Mouse (Mus musculus): ENCODE results near the gene Nlrp10.

DNA sequence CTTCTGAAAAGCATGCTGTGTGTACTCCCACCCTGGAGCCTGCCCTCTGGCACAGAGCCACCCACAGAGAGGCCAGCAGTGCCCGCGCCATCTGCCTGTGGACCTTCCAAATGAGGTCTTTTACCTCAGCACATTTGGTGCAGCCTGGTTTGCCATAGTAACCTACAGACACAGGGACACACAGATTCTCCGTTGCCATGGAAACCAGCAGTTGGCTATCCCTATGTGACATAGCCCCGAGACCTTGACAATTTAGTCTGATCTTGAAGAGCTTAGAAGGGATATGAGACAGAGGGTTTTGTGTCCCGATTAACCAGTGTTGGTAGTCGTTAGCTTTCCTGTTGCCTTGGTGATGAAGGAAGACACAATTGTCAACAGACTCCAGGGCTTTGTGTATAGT is 42.3 kb upstream of the Nlrp10 start:
- TF ChIP-seq POLR2A (IDR thresholded peaks at IDR 0.05; ENCODE audit: insufficient read length, low read depth) (no peak), USF1 (IDR thresholded peaks at IDR 0.05; ENCODE audit: low read depth) (no peak), TCF12 (IDR thresholded peaks at IDR 0.05; ENCODE audit: insufficient read depth, poor library complexity, severe bottlenecking) (no peak), SRF (IDR thresholded peaks at IDR 0.05; ENCODE audit: control insufficient read depth, insufficient read length, low read depth) (no peak), MAX (IDR thresholded peaks at IDR 0.05; ENCODE audit: low read depth) (no peak), MYOG (IDR thresholded peaks at IDR 0.05; ENCODE audit: control insufficient read depth in 1 of 3, insufficient read depth in 1 of 3, insufficient read length in 2 of 3, low read depth in 2 of 3) (no peak), CEBPB (IDR thresholded peaks at IDR 0.05; ENCODE audit: insufficient read depth, poor library complexity, severe bottlenecking) (no peak), TCF3 (IDR thresholded peaks at IDR 0.05; ENCODE audit: insufficient read length, low read depth) (no peak)
